Mouse (Mus musculus) small intestine, adult 2 months (tissue): ENCODE data around the gene Tnxb.

Source experiments
- CTCF ChIP-seq: fragments of 200-500 bp; IDR thresholded peaks from 2 replicates; pipeline ENCODE4 v1.5.1; 2012; ENCODE audit warnings: low read depth, mild to moderate bottlenecking, control low read depth, inconsistent platforms, low read length, moderate library complexity, mixed read lengths; ENCODE audit not compliant: insufficient replicate concordance, insufficient read length; ENCODE audit errors: extremely low read depth
- POLR2A ChIP-seq: fragments of 200-500 bp; IDR thresholded peaks from 2 replicates; pipeline ENCODE4 v1.6.1; 2012; ENCODE audit warnings: low read depth, mild to moderate bottlenecking, control low read depth, inconsistent platforms, low read length, moderate library complexity

DNA sequence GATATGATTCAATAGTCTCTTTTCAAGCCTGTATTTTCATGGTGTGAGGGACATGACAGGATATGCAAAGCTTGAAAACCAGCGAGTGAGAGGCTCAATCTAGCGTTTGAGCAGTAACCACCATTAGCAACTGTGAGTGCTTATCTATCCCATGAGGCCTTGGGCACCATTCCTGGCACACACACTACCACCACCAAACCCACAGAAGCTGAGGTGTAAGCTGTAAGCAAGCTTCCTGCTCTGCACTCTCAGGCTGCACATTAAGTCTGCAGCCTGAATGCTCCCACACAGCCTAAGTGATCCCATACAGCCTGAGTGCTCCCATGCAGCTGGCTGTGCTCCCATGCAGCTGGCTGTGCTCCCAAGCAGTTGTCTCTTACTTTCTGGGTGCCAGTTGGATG is 30.3 kb downstream of the Tnxb start:
- no peak for TF ChIP-seq CTCF
- TF ChIP-seq POLR2A, result no peak
